Mouse (Mus musculus) embryonic facial prominence, embryonic 13.5 days (tissue): ENCODE results near the gene Sco1. TPM values are rescaled to one million over a fixed set of nuclear protein-coding genes. Genes with fewer than 3 reads are reported as not detected.

Experiments
- ATAC-seq: fragments of 200-750 bp; cut with Nextera tagmentation; 2 replicates; pipeline ENCODE4 v1.8.0; 2017; ENCODE audit warnings: low read depth; ENCODE audit not compliant: insufficient number of reproducible peaks, insufficient read depth, low FRiP score, low TSS enrichment
- H3K27ac ChIP-seq: fragments of 300-500 bp; sonication (generic); 2 replicates; pipeline ENCODE4 v1.5.1; 2015; ENCODE audit warnings: moderate library complexity, mild to moderate bottlenecking, inconsistent platforms
- H3K27me3 ChIP-seq: fragments of 300-500 bp; sonication (generic); 2 replicates; pipeline ENCODE4 v1.6.1; 2015; ENCODE audit warnings: mild to moderate bottlenecking, inconsistent platforms
- H3K36me3 ChIP-seq: fragments of 300-500 bp; sonication (generic); 2 replicates; pipeline ENCODE4 v1.6.1; 2015; ENCODE audit warnings: mild to moderate bottlenecking, inconsistent platforms
- H3K4me1 ChIP-seq: fragments of 300-500 bp; sonication (generic); 2 replicates; pipeline ENCODE4 v1.6.1; 2015; ENCODE audit warnings: inconsistent platforms
- H3K4me2 ChIP-seq: fragments of 300-500 bp; sonication (generic); 2 replicates; pipeline ENCODE4 v1.6.1; 2015; ENCODE audit warnings: moderate library complexity, mild to moderate bottlenecking, inconsistent platforms
- H3K4me3 ChIP-seq: fragments of 300-500 bp; sonication (generic); 2 replicates; pipeline ENCODE4 v1.5.1; 2015; ENCODE audit warnings: mild to moderate bottlenecking, inconsistent platforms
- H3K9ac ChIP-seq: fragments of 300-500 bp; sonication (generic); 2 replicates; pipeline ENCODE4 v1.6.1; 2015; ENCODE audit warnings: mild to moderate bottlenecking, inconsistent platforms
- H3K9me3 ChIP-seq: fragments of 300-500 bp; sonication (generic); 2 replicates; pipeline ENCODE4 v1.6.1; 2016; ENCODE audit warnings: inconsistent platforms
- WGBS: fragments of 180-500 bp; shearing (Covaris S2); methylation state at CpG from one replicate; pipeline ENCODE4 v1.1.7; 2015; ENCODE audit warnings: mixed read lengths; 5-methylcytosine and 5-hydroxymethylcytosine counted together
- polyA plus RNA-seq: library from polyadenylated mRNA; unstranded; fragments of >200 nt; fragmentation: Nextera tagmentation; extraction: Ambion mirVana; gene quantifications from 2 replicates; pipeline ENCODE4 v1.2.1, GENCODE M21; 2015

The Sco1 gene
- polyA plus RNA-seq, 1 experiment from 2014 or later: 19.8 TPM

- H3K4me1 ChIP-seq: peaks cover 13% of the 10 kb centered on the region; the same call in 1 of the 2 replicates
- H3K4me2 ChIP-seq: no peak overlapping the region
Observed at GRCm38 (mm10) chr11:67023802-67024340, 28.6 kb upstream of the Sco1 start.

GRCm38 (mm10) chr11:67024867-67025477 lies 27.5 kb upstream of the Sco1 start, which contains the start of gene Tmem220:
Tmem220 (plus strand) TSS chr11:67025154.
- H3K4me1 ChIP-seq: peaks cover 13% of the 10 kb centered on the region; the same call in 1 of the 2 replicates
- H3K4me2 ChIP-seq: peak within 1 kb of the TSS; percentile 70
- peak within 1 kb of the TSS; percentile 77 for H3K9ac ChIP-seq
- H3K27ac ChIP-seq: peak within 1 kb of the TSS; percentile 45; the same call in 1 of the 2 replicates
- no peaks in the 10 kb centered on the region for H3K36me3 ChIP-seq
- peak; percentile 97 for ATAC-seq
- H3K9me3 ChIP-seq: no peaks in the 10 kb centered on the region
- H3K4me3 ChIP-seq: peak within 1 kb of the TSS; percentile 57
- H3K27me3 ChIP-seq: no peaks in the 10 kb centered on the region
- 2% methylated on average over 35 of the region's 35 CpGs for WGBS

More at GRCm38 (mm10) chr11:67023802-67024340, 28.6 kb upstream of the Sco1 start:
- 43% methylated on average over 6 of the region's 6 CpGs for WGBS
- Histone ChIP-seq H3K27me3 (no peaks in the 10 kb centered on the region), H3K27ac (no peak overlapping the region), H3K9me3 (no peaks in the 10 kb centered on the region), H3K4me3 (no peak overlapping the region), H3K9ac (no peak overlapping the region), H3K36me3 (no peaks in the 10 kb centered on the region)
- no peak for ATAC-seq

- no peaks in the 10 kb centered on the region for H3K27me3 ChIP-seq
- WGBS: 54% methylated on average over 16 of the region's 16 CpGs
- H3K4me3 ChIP-seq: no peak overlapping the region
- no peaks in the 10 kb centered on the region for H3K36me3 ChIP-seq
- ATAC-seq: no peak
- H3K9me3 ChIP-seq: no peaks in the 10 kb centered on the region
- no peak overlapping the region for H3K4me2 ChIP-seq
- H3K9ac ChIP-seq: no peak overlapping the region
- no peaks in the 10 kb centered on the region for H3K4me1 ChIP-seq
- H3K27ac ChIP-seq: no peak overlapping the region
Observed at GRCm38 (mm10) chr11:67030904-67031602, 21.4 kb upstream of the Sco1 start.

GRCm38 (mm10) chr11:67031603-67031915 lies 20.9 kb upstream of the Sco1 start:
- no peak overlapping the region for H3K4me3 ChIP-seq
- H3K4me1 ChIP-seq: no peaks in the 10 kb centered on the region
- no peak for ATAC-seq
- no peaks in the 10 kb centered on the region; the same call in 1 of the 2 replicates for H3K36me3 ChIP-seq
- H3K4me2 ChIP-seq: no peak overlapping the region
- H3K27me3 ChIP-seq: no peaks in the 10 kb centered on the region
- H3K9me3 ChIP-seq: no peaks in the 10 kb centered on the region
- WGBS: 76% methylated on average over 2 of the region's 2 CpGs
- no peak overlapping the region for H3K27ac ChIP-seq
- H3K9ac ChIP-seq: no peak overlapping the region

- ATAC-seq: no peak
- H3K4me3 ChIP-seq: no peak overlapping the region
- no peak overlapping the region for H3K27ac ChIP-seq
- no peaks in the 10 kb centered on the region for H3K4me1 ChIP-seq
- peaks cover 29% of the 10 kb centered on the region for H3K36me3 ChIP-seq
- no peaks in the 10 kb centered on the region for H3K9me3 ChIP-seq
- H3K9ac ChIP-seq: no peak overlapping the region
- H3K4me2 ChIP-seq: no peak overlapping the region
- no peaks in the 10 kb centered on the region for H3K27me3 ChIP-seq
- WGBS: 84% methylated on average over 4 of the region's 4 CpGs
Observed at GRCm38 (mm10) chr11:67034775-67035485, 17.5 kb upstream of the Sco1 start.

GRCm38 (mm10) chr11:67036229-67036628 lies 16.2 kb upstream of the Sco1 start:
- WGBS: 78% methylated on average over 6 of the region's 6 CpGs
- no peak for ATAC-seq
- Histone ChIP-seq H3K9me3 (no peaks in the 10 kb centered on the region), H3K9ac (no peak overlapping the region), H3K4me1 (no peaks in the 10 kb centered on the region), H3K4me2 (no peak overlapping the region), H3K27ac (no peak overlapping the region), H3K36me3 (peaks cover 42% of the 10 kb centered on the region), H3K27me3 (no peaks in the 10 kb centered on the region), H3K4me3 (no peak overlapping the region)

GRCm38 (mm10) chr11:67036892-67037291 lies 15.6 kb upstream of the Sco1 start:
- Histone ChIP-seq H3K4me3 (no peak overlapping the region), H3K27me3 (no peaks in the 10 kb centered on the region), H3K4me1 (no peaks in the 10 kb centered on the region), H3K9me3 (no peaks in the 10 kb centered on the region), H3K9ac (no peak overlapping the region), H3K27ac (no peak overlapping the region), H3K4me2 (no peak overlapping the region), H3K36me3 (peaks cover 48% of the 10 kb centered on the region)
- WGBS: 94% methylated on average over 9 of the region's 9 CpGs
- ATAC-seq: no peak

- no peak overlapping the region for H3K27ac ChIP-seq
- no peaks in the 10 kb centered on the region for H3K4me1 ChIP-seq
- H3K9ac ChIP-seq: no peak overlapping the region
- ATAC-seq: no peak
- H3K9me3 ChIP-seq: no peaks in the 10 kb centered on the region
- peaks cover 60% of the 10 kb centered on the region for H3K36me3 ChIP-seq
- 91% methylated on average over 3 of the region's 3 CpGs for WGBS
- no peak overlapping the region for H3K4me3 ChIP-seq
- no peak overlapping the region for H3K4me2 ChIP-seq
- H3K27me3 ChIP-seq: no peaks in the 10 kb centered on the region
Observed at GRCm38 (mm10) chr11:67039799-67040198, 12.7 kb upstream of the Sco1 start.

- Histone ChIP-seq H3K36me3 (peaks cover 64% of the 10 kb centered on the region), H3K4me3 (no peak overlapping the region), H3K27ac (no peak overlapping the region), H3K9ac (no peak overlapping the region), H3K27me3 (no peaks in the 10 kb centered on the region), H3K9me3 (no peaks in the 10 kb centered on the region), H3K4me1 (no peaks in the 10 kb centered on the region), H3K4me2 (no peak overlapping the region)
- WGBS: 96% methylated on average over 6 of the region's 6 CpGs
- ATAC-seq: no peak
Observed at GRCm38 (mm10) chr11:67040483-67040882, 12.0 kb upstream of the Sco1 start.

- Histone ChIP-seq H3K4me1 (no peaks in the 10 kb centered on the region), H3K36me3 (peaks cover 59% of the 10 kb centered on the region), H3K27ac (no peak overlapping the region), H3K9me3 (no peaks in the 10 kb centered on the region), H3K4me2 (no peak overlapping the region), H3K4me3 (no peak overlapping the region), H3K9ac (no peak overlapping the region), H3K27me3 (no peaks in the 10 kb centered on the region)
- no peak for ATAC-seq
- 51% methylated on average over 8 of the region's 8 CpGs for WGBS
Observed at GRCm38 (mm10) chr11:67043007-67043406, 9.5 kb upstream of the Sco1 start.

- ATAC-seq: no peak
- Histone ChIP-seq H3K4me2 (no peak overlapping the region), H3K27ac (no peak overlapping the region)
Observed at GRCm38 (mm10) chr11:67044959-67045358, 7.5 kb upstream of the Sco1 start.

More at GRCm38 (mm10) chr11:67044959-67045358, 7.5 kb upstream of the Sco1 start:
- no peak overlapping the region for H3K9ac ChIP-seq
- 73% methylated on average over 6 of the region's 6 CpGs for WGBS
- no peak overlapping the region for H3K4me3 ChIP-seq
- H3K9me3 ChIP-seq: no peaks in the 10 kb centered on the region
- H3K27me3 ChIP-seq: no peaks in the 10 kb centered on the region
- H3K36me3 ChIP-seq: peaks cover 43% of the 10 kb centered on the region
- no peaks in the 10 kb centered on the region for H3K4me1 ChIP-seq
